Mouse (Mus musculus) stomach, postnatal 0 days (tissue): ENCODE data around the gene Dph1. TPM values are rescaled to one million over a fixed set of nuclear protein-coding genes. Genes with fewer than 3 reads are reported as not detected.

Source experiments
- ATAC-seq: fragments of 200-750 bp; cut with Nextera tagmentation; 2 replicates; pipeline ENCODE4 v1.8.0; 2017; ENCODE audit not compliant: low FRiP score, low TSS enrichment
- DNase-seq: peaks from one replicate; pipeline ENCODE4 v3.0.0-alpha.2; 2016; ENCODE audit warnings: low spot score
- H3K27ac ChIP-seq: fragments of 300-500 bp; sonication (generic); replicated peaks from 2 replicates; pipeline ENCODE4 v1.5.1; 2014; ENCODE audit warnings: mild to moderate bottlenecking, control low read depth
- H3K27me3 ChIP-seq: fragments of 300-500 bp; sonication (generic); 2 replicates; pipeline ENCODE4 v1.6.1; 2014; ENCODE audit warnings: low read length; ENCODE audit not compliant: control insufficient read depth, insufficient read depth
- H3K36me3 ChIP-seq: fragments of 300-500 bp; sonication (generic); 2 replicates; pipeline ENCODE4 v1.6.1; 2014; ENCODE audit warnings: low read length, mixed read lengths; ENCODE audit not compliant: control insufficient read depth, insufficient read depth
- H3K4me1 ChIP-seq: fragments of 300-500 bp; sonication (generic); replicated peaks from 2 replicates; pipeline ENCODE4 v1.6.1; 2014; ENCODE audit warnings: antibody characterized with exemption; ENCODE audit not compliant: control insufficient read depth, insufficient read depth
- H3K4me2 ChIP-seq: fragments of 300-500 bp; sonication (generic); replicated peaks from 2 replicates; pipeline ENCODE4 v1.6.1; 2014; ENCODE audit warnings: low read depth, mild to moderate bottlenecking, control low read depth, moderate library complexity
- H3K4me3 ChIP-seq: fragments of 300-500 bp; sonication (generic); 2 replicates; pipeline ENCODE4 v1.5.1; 2014; ENCODE audit warnings: low read depth, low read length, control low read depth
- H3K9ac ChIP-seq: fragments of 300-500 bp; sonication (generic); 2 replicates; pipeline ENCODE4 v1.6.1; 2014; ENCODE audit warnings: mild to moderate bottlenecking, low read length, control low read depth, mixed read lengths
- H3K9me3 ChIP-seq: fragments of 300-500 bp; sonication (generic); 2 replicates; pipeline ENCODE4 v1.6.1; 2016; ENCODE audit warnings: low read length; ENCODE audit not compliant: control insufficient read depth
- CTCF ChIP-seq: IDR thresholded peaks from 2 replicates; pipeline ENCODE4 v1.5.1; 2016; ENCODE audit warnings: antibody characterized with exemption, low read depth, mild to moderate bottlenecking, moderate library complexity
- EP300 ChIP-seq: optimal IDR thresholded peaks from 2 replicates; pipeline ENCODE3; 2016; ENCODE audit warnings: antibody characterized with exemption
- WGBS: fragments of 180-500 bp; shearing (Covaris S2); extraction: QIAGEN DNeasy Blood & Tissue Kit; methylation state at CpG from one replicate; pipeline ENCODE4 v1.1.7; 2014; 5-methylcytosine and 5-hydroxymethylcytosine counted together
- polyA plus RNA-seq: library from polyadenylated mRNA; unstranded; fragments of >200 nt; fragmentation: Nextera tagmentation; extraction: Ambion mirVana; gene quantifications from 2 replicates; pipeline ENCODE4 v1.2.1, GENCODE M21; 2015

The Dph1 gene
- polyA plus RNA-seq: 15.2 and 15.8 TPM in 2 replicates

GRCm38 (mm10) chr11:75190905-75191441, at the start of gene Dph1:
TSS of gene Dph1 (minus strand) at chr11:75191241.
- Histone ChIP-seq H3K27ac (peak within 1 kb of the TSS; percentile 42; the same call in 1 of the 2 replicates), H3K4me2 (peak within 1 kb of the TSS; percentile 87), H3K36me3 (no peaks in the 10 kb centered on the region), H3K9ac (peak within 1 kb of the TSS; percentile 56), H3K4me3 (peak within 1 kb of the TSS; percentile 59), H3K4me1 (peaks cover 10% of the 10 kb centered on the region; the same call in 1 of the 2 replicates), H3K9me3 (no peaks in the 10 kb centered on the region), H3K27me3 (peaks cover 7% of the 10 kb centered on the region; the same call in 1 of the 2 replicates)
- 58% methylated on average over 5 of the region's 5 CpGs for WGBS
- DNase-seq: no peak
- ATAC-seq: no peak
- TF ChIP-seq CTCF (no peak), EP300 (no peak)

DNA sequence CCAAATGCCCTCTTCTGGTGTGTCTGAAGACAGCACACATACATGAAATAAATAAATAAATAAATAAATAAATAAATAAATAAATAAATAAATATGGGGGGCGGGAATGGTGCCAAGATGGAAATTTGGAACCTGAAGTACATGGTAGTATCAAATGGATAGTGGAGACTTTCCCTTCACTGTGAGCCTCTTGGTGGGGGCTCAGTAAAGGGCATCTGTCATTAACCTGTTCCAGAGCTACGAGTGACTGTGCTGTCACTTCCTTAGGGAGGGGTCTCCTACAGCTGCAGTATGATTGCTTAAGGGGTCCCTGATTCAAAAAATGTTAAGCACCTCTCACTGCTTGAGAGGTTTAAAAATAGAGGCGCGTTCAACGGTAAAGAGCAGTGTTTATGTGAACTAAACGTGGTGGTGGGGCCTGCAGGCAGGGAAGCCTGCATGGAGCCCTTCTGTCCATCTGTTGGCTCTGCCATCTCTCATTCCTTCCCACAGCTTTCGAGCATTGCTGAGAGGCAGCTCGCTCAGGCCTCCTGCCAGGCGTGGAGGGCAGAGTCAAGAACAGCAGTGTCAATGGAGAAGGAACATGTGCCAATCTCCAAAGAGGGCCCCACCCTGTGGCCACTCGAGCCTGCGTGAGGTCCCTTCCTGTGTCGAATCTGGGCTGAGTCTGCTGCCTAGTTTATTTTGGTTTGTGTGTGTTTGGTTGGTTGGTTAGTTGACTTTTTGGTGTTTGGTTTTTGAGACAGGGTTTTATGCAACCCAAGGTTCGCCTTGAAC, 49.3 kb upstream of the Dph1 start:
- Histone ChIP-seq H3K9ac (no peak overlapping the region), H3K4me3 (no peak overlapping the region), H3K4me2 (no peak overlapping the region), H3K27ac (no peak overlapping the region), H3K4me1 (no peaks in the 10 kb centered on the region), H3K27me3 (no peaks in the 10 kb centered on the region), H3K9me3 (no peaks in the 10 kb centered on the region), H3K36me3 (no peaks in the 10 kb centered on the region)
- DNase-seq (peak; percentile 38), ATAC-seq (no peak)
- TF ChIP-seq CTCF (peak; percentile 18; the same call in 1 of the 2 replicates), EP300 (no peak)
- 56% methylated on average over 13 of the region's 13 CpGs for WGBS

GRCm38 (mm10) chr11:75234745-75235144, 43.7 kb upstream of the Dph1 start:
- WGBS: 8% methylated on average over 16 of the region's 16 CpGs
- ATAC-seq (peak; percentile 62), DNase-seq (peak; percentile 66)
- Histone ChIP-seq H3K9ac (no peak overlapping the region), H3K4me1 (no peaks in the 10 kb centered on the region), H3K4me3 (no peak overlapping the region), H3K27ac (no peak overlapping the region), H3K9me3 (no peaks in the 10 kb centered on the region), H3K4me2 (no peak overlapping the region), H3K36me3 (no peaks in the 10 kb centered on the region), H3K27me3 (no peaks in the 10 kb centered on the region)
- no peak for TF ChIP-seq EP300
- no peak for TF ChIP-seq CTCF

DNA sequence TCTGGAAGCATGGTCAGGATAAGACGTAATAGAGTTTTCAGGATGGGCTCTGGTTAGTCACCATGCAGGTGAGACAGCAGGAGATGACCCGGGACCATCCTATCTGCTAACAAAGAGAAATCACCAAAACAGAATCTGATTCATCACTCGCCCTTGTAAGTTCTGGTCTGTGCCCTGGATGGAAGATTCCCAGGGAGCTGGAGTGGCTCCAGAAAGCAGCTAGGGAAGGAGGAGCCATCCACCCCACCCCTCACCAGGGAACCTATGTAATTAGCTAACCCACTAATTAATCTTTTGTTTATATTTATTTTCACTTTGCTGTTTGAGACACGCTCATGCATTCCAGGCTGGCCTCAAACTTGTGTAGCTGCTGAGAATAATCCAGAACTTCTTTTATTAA, 41.4 kb upstream of the Dph1 start:
- 64% methylated on average over 4 of the region's 4 CpGs for WGBS
- Histone ChIP-seq H3K9ac (no peak overlapping the region), H3K4me2 (no peak overlapping the region), H3K36me3 (no peaks in the 10 kb centered on the region), H3K27me3 (no peaks in the 10 kb centered on the region), H3K27ac (no peak overlapping the region), H3K9me3 (no peaks in the 10 kb centered on the region), H3K4me3 (no peak overlapping the region), H3K4me1 (no peaks in the 10 kb centered on the region)
- TF ChIP-seq EP300 (no peak), CTCF (no peak)
- ATAC-seq (no peak), DNase-seq (no peak)

DNA sequence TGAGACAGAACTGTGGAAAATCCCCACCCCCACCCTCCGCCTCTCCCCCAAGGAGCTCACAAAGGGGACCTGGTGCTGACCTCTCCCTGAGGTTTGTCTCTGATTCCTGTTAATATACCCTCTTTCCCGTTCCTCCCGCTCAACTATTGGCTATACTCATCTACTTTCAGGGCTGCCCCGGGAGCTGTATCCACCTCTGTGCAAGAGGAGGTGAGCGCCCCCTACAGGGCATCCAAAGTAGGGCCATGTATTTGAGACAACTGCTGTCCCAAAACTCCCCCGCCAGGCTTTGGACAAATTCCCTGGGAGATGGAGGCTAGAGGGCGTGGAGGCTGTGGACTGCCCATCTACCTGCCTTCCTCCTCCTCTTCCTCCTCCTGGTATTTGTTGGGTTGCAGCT, 40.7 kb upstream of the Dph1 start:
- no peak overlapping the region for H3K4me3 ChIP-seq
- H3K9me3 ChIP-seq: no peaks in the 10 kb centered on the region
- no peak overlapping the region for H3K9ac ChIP-seq
- 12% methylated on average over 7 of the region's 7 CpGs for WGBS
- no peak overlapping the region for H3K27ac ChIP-seq
- H3K4me2 ChIP-seq: no peak overlapping the region
- TF ChIP-seq EP300 (no peak), CTCF (peak; percentile 89)
- peak; percentile 87 for DNase-seq
- ATAC-seq: peak; percentile 76
- no peaks in the 10 kb centered on the region for H3K36me3 ChIP-seq
- no peaks in the 10 kb centered on the region for H3K27me3 ChIP-seq
- no peaks in the 10 kb centered on the region for H3K4me1 ChIP-seq

- TF ChIP-seq EP300 (no peak), CTCF (no peak)
- DNase-seq (no peak), ATAC-seq (no peak)
- H3K4me3 ChIP-seq: no peak overlapping the region
- H3K9ac ChIP-seq: no peak overlapping the region
- H3K36me3 ChIP-seq: no peaks in the 10 kb centered on the region
- no peak overlapping the region for H3K4me2 ChIP-seq
- H3K9me3 ChIP-seq: no peaks in the 10 kb centered on the region
- no peaks in the 10 kb centered on the region for H3K27me3 ChIP-seq
- WGBS: 96% methylated on average over 6 of the region's 6 CpGs
- no peak overlapping the region for H3K27ac ChIP-seq
- no peaks in the 10 kb centered on the region for H3K4me1 ChIP-seq
These were observed 39.3 kb upstream of the Dph1 start for GRCm38 (mm10) chr11:75230272-75230760.
